Mouse (Mus musculus) MEL (cell line): ENCODE measurements around the gene Pde7b.

Experiments used
- CHD2 ChIP-seq: IDR thresholded peaks from 2 replicates; pipeline ENCODE4 v1.6.1; 2011; ENCODE audit warnings: low read length, improper control_type of control experiment
- CTCF ChIP-seq, 3 experiments: IDR thresholded peaks in 2 of 3; conservative IDR thresholded peaks in 1 of 3; 2 replicates each; pipeline ENCODE4 v1.5.1; 2011 to 2012; ENCODE audit warnings: low read length in 3 of 3, low read depth in 2 of 3, mild to moderate bottlenecking in 2 of 3, improper control_type of control experiment in 1 of 3, inconsistent platforms in 1 of 3, mixed read lengths in 1 of 3, moderate library complexity in 1 of 3; ENCODE audit not compliant: control insufficient read depth in 1 of 3, insufficient read depth in 1 of 3, poor library complexity in 1 of 3, severe bottlenecking in 1 of 3
- EP300 ChIP-seq, 2 experiments: IDR thresholded peaks; 2 replicates each; pipeline ENCODE4 v1.6.1; 2011; ENCODE audit warnings: improper control_type of control experiment in 2 of 2, low read length in 2 of 2, low read depth in 1 of 2, mild to moderate bottlenecking in 1 of 2
- GABPA ChIP-seq: IDR thresholded peaks from 2 replicates; pipeline ENCODE4 v1.6.1; 2012; ENCODE audit warnings: low read depth, mild to moderate bottlenecking, inconsistent platforms, low read length, improper control_type of control experiment, moderate library complexity
- GATA1 ChIP-seq: IDR thresholded peaks from 2 replicates; pipeline ENCODE4 v1.6.1; 2011; ENCODE audit warnings: low read depth, low read length, improper control_type of control experiment
- KAT2A ChIP-seq: conservative IDR thresholded peaks from 2 replicates; pipeline ENCODE4 v1.6.1; 2012; ENCODE audit warnings: low read depth, low read length, improper control_type of control experiment, inconsistent platforms
- MAFK ChIP-seq: IDR thresholded peaks from 2 replicates; pipeline ENCODE4 v1.6.1; 2011; ENCODE audit warnings: low read depth, mild to moderate bottlenecking, low read length, improper control_type of control experiment, borderline replicate concordance
- NELFE ChIP-seq: IDR thresholded peaks from 2 replicates; pipeline ENCODE4 v1.6.1; 2011; ENCODE audit warnings: low read depth, low read length, improper control_type of control experiment
- POLR2A ChIP-seq, 2 experiments: IDR thresholded peaks; 2 replicates each; pipeline ENCODE4 v1.6.1; 2011 to 2012; ENCODE audit warnings: low read length in 2 of 2, mild to moderate bottlenecking in 2 of 2, control low read depth in 1 of 2, improper control_type of control experiment in 1 of 2, low read depth in 1 of 2, moderate library complexity in 1 of 2; ENCODE audit not compliant: control insufficient read depth in 1 of 2, insufficient read depth in 1 of 2, poor library complexity in 1 of 2
- RCOR1 ChIP-seq: IDR thresholded peaks from 2 replicates; pipeline ENCODE4 v1.6.1; 2012; ENCODE audit warnings: low read depth, mild to moderate bottlenecking, inconsistent platforms, low read length, improper control_type of control experiment
- TBP ChIP-seq: IDR thresholded peaks from 2 replicates; pipeline ENCODE4 v1.8.0; 2011; ENCODE audit warnings: low read depth, low read length, improper control_type of control experiment
- TCF12 ChIP-seq: IDR thresholded peaks from 2 replicates; pipeline ENCODE4 v1.6.1; 2014; ENCODE audit warnings: low read depth, mild to moderate bottlenecking, inconsistent platforms, low read length, improper control_type of control experiment, moderate library complexity
- USF1 ChIP-seq: IDR thresholded peaks from 2 replicates; pipeline ENCODE4 v1.6.1; 2014; ENCODE audit warnings: low read depth, mild to moderate bottlenecking, inconsistent platforms, low read length, improper control_type of control experiment, moderate library complexity
- ZMIZ1 ChIP-seq: IDR thresholded peaks from 2 replicates; pipeline ENCODE4 v1.6.1; 2012; ENCODE audit warnings: low read depth, mild to moderate bottlenecking, inconsistent platforms, low read length, improper control_type of control experiment, moderate library complexity

DNA sequence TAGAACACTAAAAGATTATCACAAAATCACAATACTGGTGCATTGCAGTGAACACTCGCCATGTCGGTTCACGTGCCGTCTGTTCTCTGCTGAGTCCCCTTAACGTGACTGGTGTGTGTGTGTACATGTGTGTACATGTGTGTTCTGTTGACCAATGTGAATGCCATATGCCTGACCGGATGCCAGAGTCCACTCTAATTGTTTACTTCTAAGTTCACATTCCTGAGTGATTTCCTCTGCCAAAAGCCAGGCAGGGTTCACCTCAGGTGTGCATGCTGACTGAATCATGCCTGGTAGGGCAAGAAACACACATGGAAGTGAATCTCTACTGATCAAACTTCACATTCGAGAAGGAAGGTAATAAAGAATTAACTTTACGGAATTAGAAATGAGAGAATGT, 24.1 kb upstream of the Pde7b start:
- TF ChIP-seq EP300 (IDR thresholded peaks at IDR 0.05; ENCODE audit: low read depth in 1 of 2, low read length in 2 of 2) (no peak), CTCF (IDR thresholded peaks at IDR 0.05 in 2 of 3, conservative IDR thresholded peaks at IDR 0.05 in 1 of 3; ENCODE audit: control insufficient read depth in 1 of 3, insufficient read depth in 1 of 3, low read depth in 2 of 3, low read length in 3 of 3, poor library complexity in 1 of 3, severe bottlenecking in 1 of 3) (no peak), TCF12 (no peak), GABPA (no peak), POLR2A (IDR thresholded peaks at IDR 0.05; ENCODE audit: control insufficient read depth in 1 of 2, insufficient read depth in 1 of 2, low read depth in 1 of 2, low read length in 2 of 2, poor library complexity in 1 of 2) (no peak), USF1 (no peak), TBP (no peak), GATA1 (no peak), NELFE (no peak), ZMIZ1 (no peak), CHD2 (no peak), RCOR1 (no peak), MAFK (no peak), KAT2A (no peak)
